Mouse (Mus musculus) urinary bladder, postnatal 10 days (tissue): ENCODE data around the gene Olfr958.

Source experiments
- DNase-seq: peaks from one replicate; pipeline ENCODE4 v3.0.0; 2022; ENCODE audit warnings: low spot score

Gene Olfr958

DNA sequence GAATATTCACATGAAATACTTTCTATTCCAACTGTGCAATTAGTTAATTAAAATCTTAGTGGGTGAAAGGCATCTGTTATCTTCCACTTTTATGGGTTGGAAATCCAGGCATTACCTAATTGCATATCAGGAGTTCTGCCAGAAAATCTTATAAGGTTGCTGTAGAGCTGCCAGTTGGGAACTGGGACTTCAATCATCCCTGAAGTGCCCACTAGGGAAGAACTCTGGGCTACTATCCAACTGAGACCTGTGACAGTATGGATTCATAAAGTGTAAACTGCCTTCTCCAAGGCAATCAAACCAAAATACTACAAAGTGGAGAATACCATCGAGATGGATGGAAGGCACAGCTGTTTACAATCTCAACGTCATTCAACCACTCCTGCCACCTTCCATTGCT lies at the start of gene Olfr958:
TSS of gene Olfr958 (minus strand) at position 109 of the 400 bp plus-strand sequence.
- DNase-seq = no peak

DNA sequence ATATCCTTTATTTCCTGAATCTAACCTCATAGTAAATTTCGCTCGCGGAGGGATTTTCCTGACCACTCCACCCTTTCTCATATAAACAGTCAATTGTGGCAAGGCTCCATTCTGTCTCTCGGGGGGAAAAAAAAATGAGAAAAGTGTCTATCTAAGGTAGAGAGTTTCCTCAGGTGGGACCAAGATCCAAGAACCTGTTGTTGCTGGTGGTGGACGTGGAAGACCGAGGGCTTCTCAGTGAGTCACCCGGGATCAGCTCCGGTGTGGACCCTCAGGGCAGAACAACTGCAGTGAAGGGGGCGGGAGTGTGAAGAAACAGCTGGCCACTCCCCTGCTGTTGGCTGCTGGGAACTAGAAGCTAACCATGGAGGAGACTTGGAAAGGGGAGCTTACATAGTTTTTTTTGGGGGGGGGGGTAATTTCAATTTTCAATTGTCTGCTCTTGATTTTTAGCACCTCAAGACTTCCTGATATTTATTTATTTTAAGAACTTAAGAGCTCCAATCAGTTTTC lies 49.5 kb upstream of the Olfr958 start:
- no peak for DNase-seq

GRCm38 (mm10) chr9:39602536-39603332 lies 48.9 kb upstream of the Olfr958 start:
- no peak for DNase-seq

DNA sequence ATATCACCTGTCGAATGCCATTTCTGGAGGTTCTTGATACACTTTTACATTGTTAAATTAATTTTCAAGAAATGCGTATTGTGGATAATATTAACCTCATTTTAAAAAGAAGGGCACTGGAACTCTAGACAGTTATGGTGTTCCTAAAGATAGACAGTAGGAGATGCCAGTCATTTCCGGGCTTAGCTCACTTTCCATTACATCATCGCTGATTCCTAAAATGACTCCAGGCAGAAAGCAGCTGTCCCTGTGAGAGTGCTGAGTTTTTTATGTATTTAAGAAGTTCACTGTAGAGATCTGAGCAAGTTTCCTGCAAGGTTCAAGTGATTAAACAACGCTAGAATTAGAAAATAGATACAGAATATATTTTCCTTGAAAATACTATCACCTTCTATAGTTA lies 23.2 kb upstream of the Olfr958 start:
- DNase-seq = no peak

GRCm38 (mm10) chr9:39575469-39575868 lies 21.6 kb upstream of the Olfr958 start, which contains the start of gene Olfr959:
Gene Olfr959 (minus strand): TSS chr9:39575569.
- no peak for DNase-seq

DNA sequence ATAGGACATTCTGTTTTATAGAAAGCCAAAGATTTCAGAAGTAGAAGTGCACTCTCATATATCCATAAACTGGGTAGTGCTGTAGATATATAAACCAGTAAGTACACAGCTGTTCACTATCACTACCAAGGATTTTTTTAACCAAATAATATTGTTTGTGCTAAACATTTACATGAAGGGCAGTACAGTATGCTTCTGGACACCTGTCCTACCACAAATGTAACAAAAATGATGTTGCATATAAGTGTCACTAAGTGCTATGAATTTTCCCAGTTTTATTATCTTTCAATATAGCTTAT lies 4.4 kb upstream of the Olfr958 start:
- DNase-seq = no peak

GRCm38 (mm10) chr9:39557529-39558348 lies 3.9 kb upstream of the Olfr958 start:
- no peak for DNase-seq

DNA sequence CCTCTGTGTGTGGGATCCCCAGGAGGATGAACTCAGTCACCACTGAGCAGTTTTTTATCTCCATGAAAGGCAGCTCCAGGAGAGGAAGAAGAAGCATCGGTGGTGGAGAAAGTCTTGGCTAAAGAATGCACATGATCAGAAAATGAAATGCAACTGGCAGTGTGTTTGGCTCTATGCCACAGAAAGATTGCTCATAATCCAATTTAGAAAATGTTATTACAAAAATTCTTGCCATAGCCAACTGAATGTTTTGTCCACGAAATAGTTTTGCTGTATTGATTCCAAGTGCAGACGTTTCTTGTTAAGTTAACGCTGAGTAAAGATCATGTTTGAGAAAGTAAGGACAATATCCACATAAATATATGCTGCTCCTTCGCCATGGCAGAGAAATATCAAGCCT lies 3.0 kb downstream of the Olfr958 start:
- DNase-seq = no peak

- DNase-seq = no peak
Measured at GRCm38 (mm10) chr9:39523616-39524285, 30.1 kb downstream of the Olfr958 start.

- DNase-seq = no peak
Measured at GRCm38 (mm10) chr9:39518595-39518994, 35.3 kb downstream of the Olfr958 start.

DNA sequence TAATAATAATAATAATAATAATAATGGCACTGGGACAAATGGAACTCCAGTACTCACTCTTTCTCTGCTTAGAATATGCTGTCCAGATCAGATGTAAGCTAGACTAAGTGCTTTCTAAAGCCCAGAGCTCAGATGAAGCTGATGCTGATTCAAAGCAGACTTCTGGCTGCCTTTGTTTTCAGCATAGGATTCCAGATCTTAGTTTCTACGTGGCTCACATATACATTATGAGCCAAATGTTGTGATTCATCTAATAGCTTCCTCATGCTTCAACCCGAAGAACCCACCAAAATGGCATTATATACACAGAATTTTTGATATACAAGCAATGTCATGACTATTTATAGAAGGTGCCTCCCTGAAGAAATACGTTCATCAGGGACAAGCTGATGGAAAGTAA lies 38.3 kb downstream of the Olfr958 start, which contains the start of gene Olfr957:
TSS of gene Olfr957 (minus strand) at position 279 of the 400 bp plus-strand sequence.
- DNase-seq = no peak

- DNase-seq = no peak
Measured at GRCm38 (mm10) chr9:39509412-39509811, 44.4 kb downstream of the Olfr958 start.

GRCm38 (mm10) chr9:39508998-39509397 lies 44.9 kb downstream of the Olfr958 start:
- no peak for DNase-seq
